Mouse (Mus musculus) T-helper 17 cell (primary cell): Measurements from ENCODE around the gene Med31.
"Not testable (repeated sequence)": the region's sequence is repeated elsewhere in the genome, so short reads cannot be mapped to it uniquely, and the experiment has no call there.

Experiments
- in situ Hi-C, 2 experiments: fragments of 300-600 bp; cut with MboI, MseI; formaldehyde crosslinking; loops; 1 replicate in 1 of 2; 2 replicates in 1 of 2; pipeline ENCODE4 v1.15.1; 2025; ENCODE audit warnings: high pct_unique_total_duplicates in 2 of 2

Med31 gene

DNA sequence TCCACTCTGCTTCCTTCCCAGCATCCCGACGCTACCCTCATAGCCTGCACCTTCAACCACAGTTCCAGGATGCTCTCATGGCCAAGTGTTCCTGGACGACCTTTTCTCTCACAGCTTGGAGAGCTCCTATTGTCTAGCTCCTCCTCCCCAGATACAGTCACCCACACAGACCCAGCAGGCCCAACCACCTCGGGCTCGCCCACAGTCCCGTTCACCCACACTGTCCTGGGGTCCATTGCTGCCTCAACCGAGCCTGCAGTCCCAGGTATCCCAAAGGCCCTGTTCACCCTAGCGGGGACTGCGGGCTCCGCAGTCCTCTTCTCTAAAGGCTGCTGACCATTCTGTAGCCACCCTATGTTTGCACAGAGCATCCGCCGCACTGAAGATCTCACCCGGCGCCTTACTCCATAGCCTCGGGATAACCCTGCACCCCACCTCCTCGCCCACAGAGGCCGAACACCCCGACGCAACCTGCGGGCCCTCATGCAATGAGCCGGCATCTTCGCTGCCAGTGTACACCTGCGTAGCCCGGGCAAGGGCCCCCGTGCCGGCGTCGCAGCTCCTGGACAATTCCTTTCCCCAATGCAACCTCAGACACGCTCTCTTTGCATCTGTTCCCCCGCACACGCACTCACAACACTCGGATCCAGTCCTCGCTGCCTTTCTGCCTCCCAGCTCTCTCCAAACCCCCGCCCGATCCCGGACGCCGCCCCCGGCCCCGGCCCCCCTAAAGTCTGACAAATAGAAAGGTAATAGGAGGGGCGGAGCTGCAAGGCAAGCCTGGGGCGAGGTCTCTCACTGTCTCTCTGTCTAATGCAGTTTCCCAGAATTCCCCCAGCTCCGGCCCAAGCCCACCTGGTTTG is 8.8 kb downstream of the Med31 start, which contains the start of gene Gm43951:
Gm43951 (minus strand) TSS at position 500 of the 863 bp plus-strand sequence.
- in situ Hi-C loops, result loop anchor here (10.0 to 25.0 kb wide), 3 partner anchors 981 to 1652 kb away; partner anchors contain the start of genes Ctns (in 1 of the 2), Derl2 (in 1 of the 2), Dhx33 (in 1 of the 2) and Emc6 (in 1 of the 2)

- in situ Hi-C loops, result loop anchor here (10.0 to 25.0 kb wide), 3 partner anchors 982 to 1650 kb away; partner anchors contain the start of genes Ctns (in 1 of the 2), Derl2 (in 1 of the 2), Dhx33 (in 1 of the 2) and Emc6 (in 1 of the 2)
Measured at GRCm38 (mm10) chr11:72205256-72205655, 10.1 kb downstream of the Med31 start.

DNA sequence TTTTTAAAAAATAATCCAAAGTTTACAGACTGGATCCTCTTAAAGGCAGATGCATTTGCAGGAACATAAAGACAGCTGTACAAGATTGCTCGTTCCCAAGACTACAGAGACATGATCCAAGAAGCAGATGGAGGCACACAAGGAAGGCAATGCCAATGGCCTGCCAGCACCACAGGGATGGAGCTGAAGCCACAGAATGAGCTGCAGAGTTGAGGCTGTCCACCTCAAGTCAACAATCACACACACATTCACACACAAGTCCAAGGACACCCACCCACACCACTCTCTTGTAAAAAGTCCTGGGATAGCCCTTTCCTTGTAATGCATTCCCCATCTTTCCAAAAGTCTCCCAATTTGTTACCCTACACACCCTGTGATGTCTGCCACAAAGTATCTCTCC is 12.0 kb downstream of the Med31 start:
- in situ Hi-C loops, result loop anchor here (10.0 to 25.0 kb wide), 3 partner anchors 984 to 1649 kb away; partner anchors contain the start of genes Ctns (in 1 of the 2), Derl2 (in 1 of the 2), Dhx33 (in 1 of the 2) and Emc6 (in 1 of the 2)

- in situ Hi-C loops, result no loop called here
Measured at GRCm38 (mm10) chr11:72196506-72196905, 18.9 kb downstream of the Med31 start.

GRCm38 (mm10) chr11:72194259-72194658 is 21.1 kb downstream of the Med31 start:
- in situ Hi-C loops, result no loop called here

DNA sequence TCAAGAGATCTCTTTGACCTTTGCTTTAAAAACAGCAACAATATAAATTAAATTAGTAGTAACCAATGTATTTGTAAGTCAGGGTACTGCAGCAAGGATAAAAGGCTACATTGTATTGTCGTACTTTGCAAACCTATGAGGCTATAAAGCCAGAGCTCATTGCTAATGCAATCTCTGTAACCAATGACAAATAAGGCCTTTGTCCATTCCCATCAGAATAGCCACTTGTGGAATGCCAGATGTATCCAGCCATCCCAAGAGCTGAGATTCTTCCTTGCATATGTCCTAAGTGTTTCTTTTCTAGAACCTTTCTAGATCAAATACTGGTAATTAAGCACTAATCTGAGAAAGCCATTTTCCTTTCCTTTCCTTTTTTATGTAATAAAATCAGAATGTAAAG is 24.5 kb downstream of the Med31 start:
- in situ Hi-C loops, result no loop called here

- in situ Hi-C loops, result no loop called here
Measured at GRCm38 (mm10) chr11:72184252-72184651, 31.1 kb downstream of the Med31 start.

DNA sequence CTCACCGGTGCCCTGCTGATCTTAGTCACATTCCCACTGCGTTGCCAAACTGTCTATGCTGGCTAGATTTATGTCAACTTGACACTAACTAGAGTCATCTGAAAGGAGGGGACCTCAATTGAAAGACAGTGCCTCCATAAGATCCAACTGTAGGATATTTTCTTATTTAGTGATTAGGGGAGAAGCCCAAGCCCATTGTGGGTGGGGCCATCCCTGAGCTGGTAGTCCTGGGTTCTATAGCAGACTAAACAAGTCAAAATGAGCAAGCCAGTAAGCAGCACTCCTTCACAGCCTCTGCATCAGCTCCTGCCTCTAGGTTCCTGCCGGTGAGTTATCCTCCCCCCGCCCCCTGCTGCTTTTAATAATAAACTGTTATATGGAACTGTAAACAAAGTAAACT is 34.3 kb downstream of the Med31 start:
- in situ Hi-C loops, result no loop called here

GRCm38 (mm10) chr11:72180556-72180955 is 34.8 kb downstream of the Med31 start:
- in situ Hi-C loops, result no loop called here

GRCm38 (mm10) chr11:72176553-72176952 is 38.8 kb downstream of the Med31 start:
- in situ Hi-C loops, result no loop called here

DNA sequence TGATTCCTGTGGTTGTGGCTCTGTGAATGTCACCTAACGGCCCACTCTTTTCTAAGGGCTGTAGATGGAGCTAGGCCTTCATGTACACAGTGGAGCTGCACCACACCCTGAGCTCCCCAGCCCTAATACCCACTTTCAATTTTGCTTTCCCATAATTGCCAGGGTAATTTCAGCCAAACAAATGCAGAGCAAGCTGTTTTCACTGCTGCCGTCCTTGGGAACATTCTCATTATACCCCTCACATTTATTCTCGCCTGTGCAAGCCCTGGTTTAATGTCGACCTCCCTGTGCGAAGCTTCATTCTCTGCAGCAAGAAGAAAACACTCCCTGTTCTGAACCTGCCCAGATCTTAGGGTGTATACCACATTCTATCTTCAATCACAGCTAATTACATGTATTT is 39.4 kb downstream of the Med31 start:
- in situ Hi-C loops, result no loop called here

GRCm38 (mm10) chr11:72174721-72175120 is 40.7 kb downstream of the Med31 start:
- in situ Hi-C loops, result no loop called here

DNA sequence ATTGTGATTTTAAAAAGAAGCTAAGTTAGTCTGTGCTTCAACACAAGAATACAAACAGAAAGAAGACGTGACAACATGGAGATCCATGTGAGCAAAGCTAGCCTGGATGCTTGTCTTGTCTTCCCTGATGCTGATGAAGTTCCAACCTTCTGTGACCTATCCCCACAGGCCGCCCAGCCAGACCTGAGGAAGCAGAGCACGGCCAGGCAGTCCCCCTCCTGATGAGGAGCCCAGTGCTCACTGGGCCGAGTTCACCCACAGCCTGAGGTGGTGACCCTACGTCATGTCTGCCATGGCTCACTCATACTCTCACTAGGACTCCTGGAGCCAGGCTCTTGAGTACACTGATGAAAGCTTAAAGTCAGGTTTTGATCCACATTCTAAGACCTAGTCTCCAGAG is 41.9 kb downstream of the Med31 start:
- in situ Hi-C loops, result no loop called here

- in situ Hi-C loops, result not testable (repeated sequence)
Measured at GRCm38 (mm10) chr11:72171906-72172305, 43.5 kb downstream of the Med31 start.

DNA sequence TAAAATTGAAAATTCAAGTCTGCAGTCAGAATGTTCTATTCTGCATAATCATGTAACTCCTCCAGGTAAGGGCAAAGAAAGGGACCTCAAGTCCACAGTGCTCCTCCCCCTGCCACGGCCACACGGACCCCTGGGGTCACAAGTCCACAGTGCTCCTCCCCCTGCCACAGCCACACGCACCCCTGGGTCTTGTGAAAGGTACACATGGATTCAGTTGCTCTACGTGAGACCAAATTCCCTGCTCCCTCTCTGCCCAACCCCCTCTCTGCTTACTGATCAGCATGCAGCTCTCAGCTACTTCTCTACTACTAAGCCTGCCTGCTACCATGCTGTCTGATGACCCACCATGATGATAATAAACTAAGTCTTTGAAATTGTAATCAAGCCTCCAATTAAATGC is 45.5 kb downstream of the Med31 start:
- in situ Hi-C loops, result no loop called here

DNA sequence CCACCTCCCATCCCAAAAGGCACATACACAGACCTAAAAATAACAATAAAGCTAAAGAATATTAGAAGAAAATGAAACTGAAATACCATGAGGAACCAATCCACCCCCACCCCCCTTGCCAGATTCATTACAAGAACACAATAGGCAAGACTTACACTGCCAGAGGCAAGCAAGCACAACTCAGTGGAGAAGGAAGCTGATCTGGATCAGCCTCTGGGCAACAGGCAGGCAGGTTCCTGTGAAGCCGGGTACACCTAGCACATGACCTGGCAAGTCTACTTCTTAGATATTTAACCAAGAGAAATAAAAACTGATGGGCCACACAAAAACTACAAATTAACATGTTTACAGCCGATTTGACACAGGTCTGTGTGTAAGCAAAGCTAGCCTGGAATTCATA is 52.2 kb downstream of the Med31 start:
- in situ Hi-C loops, result no loop called here
